Mouse (Mus musculus) heart, postnatal 0 days (tissue): ENCODE results near the gene Spaca4. TPM values are rescaled to one million over a fixed set of nuclear protein-coding genes. Genes with fewer than 3 reads are reported as not detected.

ENCODE experiments used
- ATAC-seq: fragments of 200-750 bp; cut with Nextera tagmentation; 2 replicates; pipeline ENCODE4 v1.8.0; 2017; ENCODE audit warnings: low read depth, moderate number of reproducible peaks, moderate library complexity; ENCODE audit not compliant: insufficient read depth
- DNase-seq: peaks from one replicate; pipeline ENCODE4 v3.0.0-alpha.2; 2016; ENCODE audit warnings: low spot score
- H3K27ac ChIP-seq: fragments of 300-500 bp; sonication (generic); 2 replicates; pipeline ENCODE4 v1.5.1; 2014; ENCODE audit warnings: low read depth, mild to moderate bottlenecking
- H3K27me3 ChIP-seq: fragments of 300-500 bp; sonication (generic); 2 replicates; pipeline ENCODE4 v1.6.1; 2014; ENCODE audit warnings: low read length, mixed read lengths; ENCODE audit not compliant: control insufficient read depth, insufficient read depth
- H3K36me3 ChIP-seq: fragments of 300-500 bp; sonication (generic); replicated peaks from 2 replicates; pipeline ENCODE4 v1.6.1; 2014; ENCODE audit warnings: low read length, mixed read lengths; ENCODE audit not compliant: control insufficient read depth, insufficient read depth
- H3K4me1 ChIP-seq: fragments of 300-500 bp; sonication (generic); 2 replicates; pipeline ENCODE4 v1.6.1; 2014; ENCODE audit warnings: antibody characterized with exemption; ENCODE audit not compliant: control insufficient read depth, insufficient read depth
- H3K4me2 ChIP-seq: fragments of 300-500 bp; sonication (generic); 2 replicates; pipeline ENCODE4 v1.6.1; 2014; ENCODE audit warnings: low read depth, mild to moderate bottlenecking, low read length, moderate library complexity
- H3K4me3 ChIP-seq: fragments of 300-500 bp; sonication (generic); 2 replicates; pipeline ENCODE4 v1.5.1; 2014; ENCODE audit warnings: low read depth, low read length
- H3K9ac ChIP-seq: fragments of 300-500 bp; sonication (generic); replicated peaks from 2 replicates; pipeline ENCODE4 v1.6.1; 2014; ENCODE audit warnings: low read depth, low read length, mixed read lengths
- H3K9me3 ChIP-seq: fragments of 300-500 bp; sonication (generic); replicated peaks from 2 replicates; pipeline ENCODE4 v1.6.1; 2016; ENCODE audit warnings: low read length; ENCODE audit not compliant: control insufficient read depth
- CTCF ChIP-seq: IDR thresholded peaks from 2 replicates; pipeline ENCODE4 v1.5.1; 2016; ENCODE audit warnings: antibody characterized with exemption, control low read depth, low read depth
- WGBS: fragments of 180-500 bp; shearing (Covaris S2); extraction: QIAGEN DNeasy Blood & Tissue Kit; methylation state at CpG from one replicate; pipeline ENCODE4 v1.1.7; 2014; 5-methylcytosine and 5-hydroxymethylcytosine counted together
- polyA plus RNA-seq: library from polyadenylated mRNA; unstranded; fragments of >200 nt; fragmentation: Nextera tagmentation; extraction: Ambion mirVana; gene quantifications from 2 replicates; pipeline ENCODE4 v1.2.1, GENCODE M21; 2015
- total RNA-seq: library from RNA; depleted of rRNA; stranded (reverse); fragments of >200 nt; gene quantifications from 2 replicates; pipeline ENCODE4 v1.2.3, GENCODE M21; 2014; ENCODE audit warnings: low replicate concordance; rRNA removed

The Spaca4 gene
- total and polyA plus RNA-seq, 2 experiments from 2014 or later = not detected

DNA sequence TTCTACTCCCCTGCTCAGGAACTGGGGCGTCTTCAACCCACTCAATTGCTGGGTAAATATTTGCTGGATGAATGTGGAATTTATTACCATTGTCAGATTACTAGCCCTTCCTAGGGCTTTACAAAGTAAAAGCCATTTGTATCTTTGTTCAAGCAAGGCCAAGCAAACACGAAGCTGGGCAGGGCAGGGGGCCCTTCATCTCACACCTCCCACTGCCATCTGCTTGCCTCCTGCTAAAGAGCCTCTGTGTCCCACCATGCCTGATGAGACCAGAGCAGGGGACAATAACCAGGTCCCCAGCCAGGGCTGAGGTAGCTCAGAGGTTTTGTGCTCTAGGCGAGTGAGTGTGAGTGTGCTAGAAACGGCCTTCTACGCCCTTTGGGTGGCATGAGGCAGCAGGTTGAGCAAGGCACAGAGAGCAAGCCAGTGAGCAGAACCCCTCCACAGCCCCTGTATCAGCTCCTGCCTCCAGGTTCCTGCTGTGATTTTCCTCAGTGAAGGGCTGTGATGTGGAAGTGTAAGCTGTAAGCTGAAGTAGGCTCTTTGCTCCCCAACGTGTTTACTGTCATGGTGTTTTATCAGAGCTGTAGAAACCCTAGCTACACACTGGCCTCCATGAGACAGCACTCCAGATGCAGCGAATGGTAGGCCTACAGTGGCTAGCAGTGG lies 47.9 kb downstream of the Spaca4 start:
- Histone ChIP-seq H3K4me1 (peaks cover 26% of the 10 kb centered on the region), H3K4me2 (no peak overlapping the region), H3K4me3 (no peak overlapping the region), H3K27me3 (no peaks in the 10 kb centered on the region), H3K9me3 (no peaks in the 10 kb centered on the region), H3K9ac (no peak overlapping the region), H3K27ac (no peak overlapping the region), H3K36me3 (no peaks in the 10 kb centered on the region)
- no peak for ATAC-seq
- DNase-seq = no peak
- TF ChIP-seq CTCF = no peak
- 76% methylated on average over 7 of the region's 7 CpGs for WGBS

Other genes with a start within 250 kb of the Spaca4 start
Only the 30 nearest of the 32 such genes appear.
- 3.4 and 5.6 TPM in 2 replicates for gene Dhdh, start 237.0 kb downstream of the Spaca4 start, total RNA-seq
- 5.1 and 5.3 TPM in 2 replicates for gene Dhdh, start 237.0 kb downstream of the Spaca4 start, polyA plus RNA-seq
- gene Nucb1, start 215.4 kb downstream of the Spaca4 start, total RNA-seq = 78.4 and 107 TPM in 2 replicates
- gene Nucb1, start 215.4 kb downstream of the Spaca4 start, polyA plus RNA-seq = 108 and 110 TPM in 2 replicates
- 10.6 and 28.8 TPM in 2 replicates for gene Ppp1r15a, start 199.5 kb downstream of the Spaca4 start, total RNA-seq
- gene Ppp1r15a, start 199.5 kb downstream of the Spaca4 start, polyA plus RNA-seq = 19.2 and 22.8 TPM in 2 replicates
- gene Plekha4, start 199.5 kb downstream of the Spaca4 start, total RNA-seq = 1.3 and 3.4 TPM in 2 replicates
- 0.78 and 1.2 TPM in 2 replicates for gene Plekha4, start 199.5 kb downstream of the Spaca4 start, polyA plus RNA-seq
- not detected in 2 replicates for gene Hsd17b14, start 170.9 kb downstream of the Spaca4 start, total RNA-seq
- 0.11 and 0.34 TPM in 2 replicates for gene Hsd17b14, start 170.9 kb downstream of the Spaca4 start, polyA plus RNA-seq
- gene Bcat2, start 155.7 kb downstream of the Spaca4 start, total RNA-seq = 70.6 and 97.2 TPM in 2 replicates
- 73.7 and 74.8 TPM in 2 replicates for gene Bcat2, start 155.7 kb downstream of the Spaca4 start, polyA plus RNA-seq
- gene Fgf21, start 110.3 kb downstream of the Spaca4 start, total RNA-seq = not detected in 2 replicates
- 0.12 TPM in 1 of 2 replicates, not detected in the other for gene Fgf21, start 110.3 kb downstream of the Spaca4 start, polyA plus RNA-seq
- gene Fut1, start 108.5 kb downstream of the Spaca4 start, total RNA-seq = not detected in 2 replicates
- not detected in 2 replicates for gene Fut1, start 108.5 kb downstream of the Spaca4 start, polyA plus RNA-seq
- gene Izumo1, start 104.0 kb downstream of the Spaca4 start, total RNA-seq = 0.53 TPM in 1 of 2 replicates, not detected in the other
- 0.11 and 0.23 TPM in 2 replicates for gene Izumo1, start 104.0 kb downstream of the Spaca4 start, polyA plus RNA-seq
- gene Rasip1, start 98.3 kb downstream of the Spaca4 start, total RNA-seq = 68.8 and 77.6 TPM in 2 replicates
- gene Rasip1, start 98.3 kb downstream of the Spaca4 start, polyA plus RNA-seq = 13.7 and 14.3 TPM in 2 replicates
- gene Mamstr, start 85.8 kb downstream of the Spaca4 start, total RNA-seq = 5.6 and 6.5 TPM in 2 replicates
- gene Mamstr, start 85.8 kb downstream of the Spaca4 start, polyA plus RNA-seq = 7.2 and 7.7 TPM in 2 replicates
- gene Fut2, start 59.4 kb downstream of the Spaca4 start, total RNA-seq = not detected in 2 replicates
- 1.5 and 1.7 TPM in 2 replicates for gene Fut2, start 59.4 kb downstream of the Spaca4 start, polyA plus RNA-seq
- gene Ntn5, start 41.8 kb downstream of the Spaca4 start, total RNA-seq = not detected in 2 replicates
- gene Ntn5, start 41.8 kb downstream of the Spaca4 start, polyA plus RNA-seq = 0.11 TPM in 1 of 2 replicates, not detected in the other
- 0.62 and 1.3 TPM in 2 replicates for gene Sec1, start 31.4 kb downstream of the Spaca4 start, total RNA-seq
- 0.16 and 0.33 TPM in 2 replicates for gene Sec1, start 31.4 kb downstream of the Spaca4 start, polyA plus RNA-seq
- 1.6 and 3.0 TPM in 2 replicates for gene Car11, start 26.0 kb downstream of the Spaca4 start, total RNA-seq
- 2.5 and 2.8 TPM in 2 replicates for gene Car11, start 26.0 kb downstream of the Spaca4 start, polyA plus RNA-seq
- gene Dbp, start 20.7 kb downstream of the Spaca4 start, total RNA-seq = 29.3 and 37.4 TPM in 2 replicates
- 21.9 and 24.9 TPM in 2 replicates for gene Dbp, start 20.7 kb downstream of the Spaca4 start, polyA plus RNA-seq
- gene Rpl18, start 10.4 kb downstream of the Spaca4 start, total RNA-seq = 1,259 and 1,310 TPM in 2 replicates
- gene Rpl18, start 10.4 kb downstream of the Spaca4 start, polyA plus RNA-seq = 479 and 486 TPM in 2 replicates
- gene Sphk2, start 7.8 kb downstream of the Spaca4 start, total RNA-seq = 19.5 and 23.3 TPM in 2 replicates
- 11.1 and 11.4 TPM in 2 replicates for gene Sphk2, start 7.8 kb downstream of the Spaca4 start, polyA plus RNA-seq
- not detected in 2 replicates for gene Fam83e, start 4.6 kb downstream of the Spaca4 start, total RNA-seq
- 0.07 and 0.26 TPM in 2 replicates for gene Fam83e, start 4.6 kb downstream of the Spaca4 start, polyA plus RNA-seq
- gene Lmtk3, start 57.9 kb upstream of the Spaca4 start, total RNA-seq = 0.31 TPM in 1 of 2 replicates, not detected in the other
- gene Lmtk3, start 57.9 kb upstream of the Spaca4 start, polyA plus RNA-seq = not detected in 2 replicates
- gene Sult2b1, start 58.9 kb upstream of the Spaca4 start, total RNA-seq = not detected in 2 replicates
- gene Sult2b1, start 58.9 kb upstream of the Spaca4 start, polyA plus RNA-seq = 0.23 and 0.27 TPM in 2 replicates
- 99.9 and 102 TPM in 2 replicates for gene Cyth2, start 88.8 kb upstream of the Spaca4 start, total RNA-seq
- gene Cyth2, start 88.8 kb upstream of the Spaca4 start, polyA plus RNA-seq = 86.5 and 90.0 TPM in 2 replicates
- gene Kcnj14, start 99.0 kb upstream of the Spaca4 start, total RNA-seq = 0.35 TPM in 1 of 2 replicates, not detected in the other
- gene Kcnj14, start 99.0 kb upstream of the Spaca4 start, polyA plus RNA-seq = 0.26 and 0.29 TPM in 2 replicates
- gene Grwd1, start 105.1 kb upstream of the Spaca4 start, total RNA-seq = 26.7 and 28.8 TPM in 2 replicates
- gene Grwd1, start 105.1 kb upstream of the Spaca4 start, polyA plus RNA-seq = 19.3 and 22.7 TPM in 2 replicates
- gene Kdelr1, start 147.0 kb upstream of the Spaca4 start, total RNA-seq = 279 and 304 TPM in 2 replicates
- gene Kdelr1, start 147.0 kb upstream of the Spaca4 start, polyA plus RNA-seq = 58.5 and 62.4 TPM in 2 replicates
- gene Grin2d, start 152.6 kb upstream of the Spaca4 start, total RNA-seq = 1.0 and 3.1 TPM in 2 replicates
- 0.12 and 0.16 TPM in 2 replicates for gene Grin2d, start 152.6 kb upstream of the Spaca4 start, polyA plus RNA-seq
- 0.27 TPM in 1 of 2 replicates, not detected in the other for gene Syngr4, start 170.9 kb upstream of the Spaca4 start, total RNA-seq
- gene Syngr4, start 170.9 kb upstream of the Spaca4 start, polyA plus RNA-seq = 0.58 and 0.71 TPM in 2 replicates
- gene Tmem143, start 171.1 kb upstream of the Spaca4 start, total RNA-seq = 94.0 and 124 TPM in 2 replicates
- gene Tmem143, start 171.1 kb upstream of the Spaca4 start, polyA plus RNA-seq = 11.7 and 12.0 TPM in 2 replicates
- gene Emp3, start 195.6 kb upstream of the Spaca4 start, total RNA-seq = 43.4 and 46.1 TPM in 2 replicates
- 73.0 and 75.6 TPM in 2 replicates for gene Emp3, start 195.6 kb upstream of the Spaca4 start, polyA plus RNA-seq
- 1.2 and 1.7 TPM in 2 replicates for gene Ccdc114, start 198.3 kb upstream of the Spaca4 start, total RNA-seq
- 2.2 and 2.9 TPM in 2 replicates for gene Ccdc114, start 198.3 kb upstream of the Spaca4 start, polyA plus RNA-seq